Mouse (Mus musculus) cerebellum, postnatal 4 days (tissue): Measurements from ENCODE around the gene Acsm2.

Experiments
- DNase-seq, 2 experiments: peaks; one replicate each; pipeline ENCODE4 v3.0.0; 2022; ENCODE audit warnings: low spot score in 2 of 2, mixed read lengths in 1 of 2

Gene Acsm2

GRCm38 (mm10) chr7:119554040-119554439, at the start of gene Acsm2:
Gene Acsm2, plus strand, starts transcription at chr7:119554340.
- DNase-seq: no peak

- no peak for DNase-seq
These were observed 43.0 kb upstream of the Acsm2 start for GRCm38 (mm10) chr7:119511143-119511542.

GRCm38 (mm10) chr7:119513056-119513455, 41.1 kb upstream of the Acsm2 start:
- peak; percentile 31 to 49 for DNase-seq

GRCm38 (mm10) chr7:119515492-119516271, 38.5 kb upstream of the Acsm2 start:
- peak; percentile 31 to 55 for DNase-seq

GRCm38 (mm10) chr7:119516272-119516558, 37.9 kb upstream of the Acsm2 start:
- DNase-seq: no peak

GRCm38 (mm10) chr7:119519163-119519562, 35.0 kb upstream of the Acsm2 start, which contains the start of gene Acsm5:
Gene Acsm5, plus strand, starts transcription at chr7:119519463.
- no peak for DNase-seq

GRCm38 (mm10) chr7:119519654-119520053, 34.5 kb upstream of the Acsm2 start:
- peak; percentile 74 to 77 for DNase-seq

GRCm38 (mm10) chr7:119521816-119522215, 32.3 kb upstream of the Acsm2 start:
- no peak for DNase-seq

GRCm38 (mm10) chr7:119522385-119522784, 31.8 kb upstream of the Acsm2 start:
- DNase-seq: no peak

- DNase-seq: no peak
These were observed 30.8 kb upstream of the Acsm2 start, which contains the start of gene Pdilt for GRCm38 (mm10) chr7:119523389-119523788. Gene Pdilt, minus strand, starts transcription at chr7:119523489.

- no peak for DNase-seq
These were observed 28.3 kb upstream of the Acsm2 start for GRCm38 (mm10) chr7:119525881-119526281.

- no peak for DNase-seq
These were observed 27.7 kb upstream of the Acsm2 start for GRCm38 (mm10) chr7:119526486-119526885.

GRCm38 (mm10) chr7:119527135-119527534, 27.0 kb upstream of the Acsm2 start:
- no peak for DNase-seq

GRCm38 (mm10) chr7:119527548-119527947, 26.6 kb upstream of the Acsm2 start:
- DNase-seq: no peak

GRCm38 (mm10) chr7:119528617-119529016, 25.5 kb upstream of the Acsm2 start:
- no peak for DNase-seq

GRCm38 (mm10) chr7:119532924-119533323, 21.2 kb upstream of the Acsm2 start:
- no peak for DNase-seq

- no peak for DNase-seq
These were observed 19.8 kb upstream of the Acsm2 start for GRCm38 (mm10) chr7:119534389-119534788.

- DNase-seq: no peak
These were observed 11.7 kb upstream of the Acsm2 start for GRCm38 (mm10) chr7:119542445-119542844.

- no peak for DNase-seq
These were observed 8.6 kb upstream of the Acsm2 start for GRCm38 (mm10) chr7:119545572-119545971.

GRCm38 (mm10) chr7:119550471-119551222, 3.5 kb upstream of the Acsm2 start:
- DNase-seq: no peak

- no peak for DNase-seq
These were observed 5.8 kb downstream of the Acsm2 start for GRCm38 (mm10) chr7:119559789-119560451.

- DNase-seq: no peak
These were observed 6.3 kb downstream of the Acsm2 start for GRCm38 (mm10) chr7:119560452-119560835.

GRCm38 (mm10) chr7:119561441-119561840, 7.3 kb downstream of the Acsm2 start:
- no peak for DNase-seq
